Mouse (Mus musculus) heart, postnatal 0 days (tissue): Measurements from ENCODE around the gene Pard3. TPM values are rescaled to one million over a fixed set of nuclear protein-coding genes. Genes with fewer than 3 reads are reported as not detected.

ENCODE experiments used
- ATAC-seq: fragments of 200-750 bp; cut with Nextera tagmentation; 2 replicates; pipeline ENCODE4 v1.8.0; 2017; ENCODE audit warnings: low read depth, moderate number of reproducible peaks, moderate library complexity; ENCODE audit not compliant: insufficient read depth
- DNase-seq: peaks from one replicate; pipeline ENCODE4 v3.0.0-alpha.2; 2016; ENCODE audit warnings: low spot score
- H3K27ac ChIP-seq: fragments of 300-500 bp; sonication (generic); 2 replicates; pipeline ENCODE4 v1.5.1; 2014; ENCODE audit warnings: low read depth, mild to moderate bottlenecking
- H3K27me3 ChIP-seq: fragments of 300-500 bp; sonication (generic); 2 replicates; pipeline ENCODE4 v1.6.1; 2014; ENCODE audit warnings: low read length, mixed read lengths; ENCODE audit not compliant: control insufficient read depth, insufficient read depth
- H3K36me3 ChIP-seq: fragments of 300-500 bp; sonication (generic); replicated peaks from 2 replicates; pipeline ENCODE4 v1.6.1; 2014; ENCODE audit warnings: low read length, mixed read lengths; ENCODE audit not compliant: control insufficient read depth, insufficient read depth
- H3K4me1 ChIP-seq: fragments of 300-500 bp; sonication (generic); 2 replicates; pipeline ENCODE4 v1.6.1; 2014; ENCODE audit warnings: antibody characterized with exemption; ENCODE audit not compliant: control insufficient read depth, insufficient read depth
- H3K4me2 ChIP-seq: fragments of 300-500 bp; sonication (generic); 2 replicates; pipeline ENCODE4 v1.6.1; 2014; ENCODE audit warnings: low read depth, mild to moderate bottlenecking, low read length, moderate library complexity
- H3K4me3 ChIP-seq: fragments of 300-500 bp; sonication (generic); 2 replicates; pipeline ENCODE4 v1.5.1; 2014; ENCODE audit warnings: low read depth, low read length
- H3K9ac ChIP-seq: fragments of 300-500 bp; sonication (generic); replicated peaks from 2 replicates; pipeline ENCODE4 v1.6.1; 2014; ENCODE audit warnings: low read depth, low read length, mixed read lengths
- H3K9me3 ChIP-seq: fragments of 300-500 bp; sonication (generic); replicated peaks from 2 replicates; pipeline ENCODE4 v1.6.1; 2016; ENCODE audit warnings: low read length; ENCODE audit not compliant: control insufficient read depth
- CTCF ChIP-seq: IDR thresholded peaks from 2 replicates; pipeline ENCODE4 v1.5.1; 2016; ENCODE audit warnings: antibody characterized with exemption, control low read depth, low read depth
- EP300 ChIP-seq: IDR thresholded peaks from 2 replicates; pipeline ENCODE4 v1.6.1; 2016; ENCODE audit warnings: antibody characterized with exemption, low read depth
- WGBS: fragments of 180-500 bp; shearing (Covaris S2); extraction: QIAGEN DNeasy Blood & Tissue Kit; methylation state at CpG from one replicate; pipeline ENCODE4 v1.1.7; 2014; 5-methylcytosine and 5-hydroxymethylcytosine counted together
- polyA plus RNA-seq: library from polyadenylated mRNA; unstranded; fragments of >200 nt; fragmentation: Nextera tagmentation; extraction: Ambion mirVana; gene quantifications from 2 replicates; pipeline ENCODE4 v1.2.1, GENCODE M21; 2015
- total RNA-seq: library from RNA; depleted of rRNA; stranded (reverse); fragments of >200 nt; gene quantifications from 2 replicates; pipeline ENCODE4 v1.2.3, GENCODE M21; 2014; ENCODE audit warnings: low replicate concordance

The Pard3 gene
- total and polyA plus RNA-seq, 2 experiments from 2014 or later = 9.2 to 13.8 TPM

- Histone ChIP-seq H3K4me3 (no peak overlapping the region), H3K9me3 (no peaks in the 10 kb centered on the region), H3K9ac (no peak overlapping the region), H3K36me3 (no peaks in the 10 kb centered on the region), H3K4me1 (no peaks in the 10 kb centered on the region; the same call in 1 of the 2 replicates), H3K27ac (no peak overlapping the region), H3K27me3 (no peaks in the 10 kb centered on the region), H3K4me2 (no peak overlapping the region)
- DNase-seq (no peak), ATAC-seq (no peak)
- WGBS = 84% methylated on average over 4 of the region's 4 CpGs
- TF ChIP-seq CTCF = no peak
- TF ChIP-seq EP300 = no peak
Measured at GRCm38 (mm10) chr8:127281035-127281434, 217.3 kb downstream of the Pard3 start.

GRCm38 (mm10) chr8:127284462-127285216, 220.9 kb downstream of the Pard3 start:
- H3K9me3 ChIP-seq = no peaks in the 10 kb centered on the region
- H3K36me3 ChIP-seq = no peaks in the 10 kb centered on the region
- H3K4me2 ChIP-seq = no peak overlapping the region
- H3K4me1 ChIP-seq = no peaks in the 10 kb centered on the region
- DNase-seq = no peak
- no peak for ATAC-seq
- WGBS = 88% methylated on average over 9 of the region's 9 CpGs
- H3K9ac ChIP-seq = no peak overlapping the region
- TF ChIP-seq CTCF (0 out of 2 replicates have a peak, but pooled peaks have one; percentile 9), EP300 (no peak)
- no peak overlapping the region for H3K27ac ChIP-seq
- H3K4me3 ChIP-seq = no peak overlapping the region
- no peaks in the 10 kb centered on the region for H3K27me3 ChIP-seq

GRCm38 (mm10) chr8:127287816-127288215, 224.1 kb downstream of the Pard3 start:
- WGBS = 87% methylated on average over 10 of the region's 10 CpGs
- ATAC-seq (no peak), DNase-seq (no peak)
- H3K27ac ChIP-seq = no peak overlapping the region
- H3K4me3 ChIP-seq = no peak overlapping the region
- no peak overlapping the region for H3K9ac ChIP-seq
- no peaks in the 10 kb centered on the region for H3K27me3 ChIP-seq
- no peaks in the 10 kb centered on the region for H3K4me1 ChIP-seq
- no peak overlapping the region for H3K4me2 ChIP-seq
- TF ChIP-seq CTCF = no peak
- no peak for TF ChIP-seq EP300
- H3K9me3 ChIP-seq = no peaks in the 10 kb centered on the region
- H3K36me3 ChIP-seq = no peaks in the 10 kb centered on the region

GRCm38 (mm10) chr8:127292307-127292706, 228.6 kb downstream of the Pard3 start:
- 94% methylated on average over 5 of the region's 5 CpGs for WGBS
- ATAC-seq = no peak

GRCm38 (mm10) chr8:127293025-127293729, 229.5 kb downstream of the Pard3 start:
- WGBS = 77% methylated on average over 6 of the region's 6 CpGs
- no peak overlapping the region for H3K4me3 ChIP-seq

More at GRCm38 (mm10) chr8:127292307-127292706, 228.6 kb downstream of the Pard3 start:
- TF ChIP-seq EP300 (no peak), CTCF (no peak)
- Histone ChIP-seq H3K9ac (no peak overlapping the region), H3K4me3 (no peak overlapping the region), H3K4me1 (no peaks in the 10 kb centered on the region), H3K27me3 (no peaks in the 10 kb centered on the region), H3K27ac (no peak overlapping the region), H3K9me3 (no peaks in the 10 kb centered on the region), H3K4me2 (no peak overlapping the region), H3K36me3 (no peaks in the 10 kb centered on the region)
- no peak for DNase-seq

More at GRCm38 (mm10) chr8:127293025-127293729, 229.5 kb downstream of the Pard3 start:
- Histone ChIP-seq H3K27me3 (no peaks in the 10 kb centered on the region), H3K9me3 (no peaks in the 10 kb centered on the region), H3K4me1 (no peaks in the 10 kb centered on the region), H3K36me3 (no peaks in the 10 kb centered on the region), H3K9ac (no peak overlapping the region), H3K27ac (no peak overlapping the region), H3K4me2 (no peak overlapping the region)
- ATAC-seq (no peak), DNase-seq (no peak)
- TF ChIP-seq CTCF (no peak), EP300 (no peak)
